Mouse (Mus musculus) cerebellum, adult 9-10 months (tissue): ENCODE data around the gene Krt36.

Source experiments
- DNase-seq: peaks from one replicate; pipeline ENCODE4 v3.0.0; 2022

The Krt36 gene

GRCm38 (mm10) chr11:100105576-100106122, at the start of gene Krt36:
TSS of gene Krt36 (minus strand) at chr11:100105626.
- DNase-seq: no peak

GRCm38 (mm10) chr11:100148615-100149330, 43.3 kb upstream of the Krt36 start, which contains the start of gene Krt19:
TSS of gene Krt19 (minus strand) at chr11:100148665.
- no peak for DNase-seq

- no peak for DNase-seq
Measured at GRCm38 (mm10) chr11:100147566-100148353, 42.3 kb upstream of the Krt36 start.

GRCm38 (mm10) chr11:100145858-100146560, 40.6 kb upstream of the Krt36 start:
- no peak for DNase-seq

GRCm38 (mm10) chr11:100145104-100145503, 39.7 kb upstream of the Krt36 start:
- DNase-seq: no peak

- DNase-seq: no peak
Measured at GRCm38 (mm10) chr11:100140966-100141365, 35.5 kb upstream of the Krt36 start.

GRCm38 (mm10) chr11:100139391-100139790, 34.0 kb upstream of the Krt36 start:
- DNase-seq: no peak

GRCm38 (mm10) chr11:100138809-100139208, 33.4 kb upstream of the Krt36 start:
- DNase-seq: no peak

GRCm38 (mm10) chr11:100137693-100138092, 32.3 kb upstream of the Krt36 start:
- DNase-seq: no peak

GRCm38 (mm10) chr11:100136559-100136958, 31.1 kb upstream of the Krt36 start:
- DNase-seq: no peak

GRCm38 (mm10) chr11:100135731-100136130, 30.3 kb upstream of the Krt36 start, which contains the start of gene Krt15:
TSS of gene Krt15 (minus strand) at chr11:100135928.
- no peak for DNase-seq

GRCm38 (mm10) chr11:100124901-100125300, 19.5 kb upstream of the Krt36 start:
- no peak for DNase-seq

- no peak for DNase-seq
Measured at GRCm38 (mm10) chr11:100121466-100121865, 16.0 kb upstream of the Krt36 start, which contains the start of gene Krt13. TSS of gene Krt13 (minus strand) at chr11:100121566.

GRCm38 (mm10) chr11:100120331-100120730, 14.9 kb upstream of the Krt36 start:
- no peak for DNase-seq

GRCm38 (mm10) chr11:100113742-100114029, 8.3 kb upstream of the Krt36 start:
- DNase-seq: no peak

GRCm38 (mm10) chr11:100112935-100113741, 7.7 kb upstream of the Krt36 start:
- DNase-seq: no peak

- DNase-seq: no peak
Measured at GRCm38 (mm10) chr11:100102693-100103429, 2.6 kb downstream of the Krt36 start.

GRCm38 (mm10) chr11:100100391-100100790, 5.0 kb downstream of the Krt36 start:
- no peak for DNase-seq

- no peak for DNase-seq
Measured at GRCm38 (mm10) chr11:100097819-100098218, 7.6 kb downstream of the Krt36 start.

GRCm38 (mm10) chr11:100096141-100096540, 9.3 kb downstream of the Krt36 start, which contains the start of gene Krt35:
TSS of gene Krt35 (minus strand) at chr11:100096241.
- no peak for DNase-seq

GRCm38 (mm10) chr11:100088378-100089025, 16.9 kb downstream of the Krt36 start:
- DNase-seq: no peak
